Mouse (Mus musculus): ENCODE measurements around the gene Adarb1. TPM values are rescaled to one million over a fixed set of nuclear protein-coding genes. Genes with fewer than 3 reads are reported as not detected.

Gene Adarb1
- polyA plus RNA-seq, 1 experiment from 2014 or later, result 6.2 TPM

DNA sequence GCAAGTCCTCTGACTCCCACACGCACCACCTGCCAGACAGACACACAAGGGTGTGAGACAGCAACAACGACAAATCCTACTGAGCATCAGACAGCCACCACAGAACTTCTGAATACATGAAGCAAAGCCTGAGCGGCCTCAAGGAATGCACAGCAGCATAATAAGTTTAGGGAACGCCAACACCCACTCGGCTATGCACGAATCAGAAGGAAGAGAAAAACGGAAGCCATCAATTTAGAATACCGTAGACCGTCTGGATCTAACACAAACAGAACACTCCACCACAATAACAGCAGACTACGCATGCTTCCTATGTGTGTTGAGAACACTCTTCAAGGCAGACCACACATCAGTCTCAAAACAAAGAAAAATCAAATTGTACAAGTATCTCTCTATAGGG, 109.1 kb downstream of the Adarb1 start:
- Histone ChIP-seq H3K27me3 (ENCODE audit: control insufficient read depth, insufficient read depth, low read length) (no peaks in the 10 kb centered on the region), H3K4me2 (ENCODE audit: low read depth, low read length, severe bottlenecking) (no peak overlapping the region), H3K4me3 (ENCODE audit: low read depth, low read length) (no peak overlapping the region), H3K36me3 (ENCODE audit: control insufficient read depth, insufficient read depth, low read length) (no peaks in the 10 kb centered on the region), H3K9me3 (ENCODE audit: control insufficient read depth, low read length) (no peaks in the 10 kb centered on the region), H3K4me1 (replicated peaks; ENCODE audit: control insufficient read depth, insufficient read depth, low read length) (no peaks in the 10 kb centered on the region), H3K27ac (ENCODE audit: low read depth, low read length) (no peak overlapping the region), H3K9ac (ENCODE audit: low read length) (no peak overlapping the region)
- no peak for ATAC-seq (replicated peaks; ENCODE audit: low FRiP score)
- peak; percentile 44 for DNase-seq (ENCODE audit: low spot score)
- WGBS, result 86% methylated on average over 10 of the region's 10 CpGs

DNA sequence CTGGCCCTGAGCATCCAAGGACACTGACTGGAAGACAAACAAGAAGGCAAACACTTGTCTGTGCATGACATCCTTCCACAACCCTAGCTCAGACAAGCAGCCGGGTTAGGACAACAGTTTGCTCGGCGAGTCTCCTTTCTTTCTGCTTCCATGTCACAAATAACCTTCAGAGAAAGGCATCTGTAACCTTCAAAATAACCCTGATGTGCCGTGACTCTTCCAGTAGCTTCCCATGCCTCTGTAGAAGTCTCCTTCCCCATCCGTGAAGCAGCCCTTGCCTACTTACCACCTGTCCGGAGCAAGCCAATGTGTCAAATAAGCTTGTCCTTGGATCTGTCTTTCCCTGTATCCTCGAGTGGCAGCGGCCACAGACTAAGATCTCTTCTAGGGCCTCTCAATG, 112.3 kb downstream of the Adarb1 start:
- Histone ChIP-seq H3K9me3 (ENCODE audit: control insufficient read depth, low read length) (no peaks in the 10 kb centered on the region), H3K9ac (ENCODE audit: low read length) (no peak overlapping the region), H3K4me2 (ENCODE audit: low read depth, low read length, severe bottlenecking) (no peak overlapping the region), H3K4me3 (ENCODE audit: low read depth, low read length) (no peak overlapping the region), H3K4me1 (replicated peaks; ENCODE audit: control insufficient read depth, insufficient read depth, low read length) (no peaks in the 10 kb centered on the region), H3K27me3 (ENCODE audit: control insufficient read depth, insufficient read depth, low read length) (no peaks in the 10 kb centered on the region), H3K27ac (ENCODE audit: low read depth, low read length) (no peak overlapping the region), H3K36me3 (ENCODE audit: control insufficient read depth, insufficient read depth, low read length) (no peaks in the 10 kb centered on the region)
- ATAC-seq (replicated peaks; ENCODE audit: low FRiP score) (no peak), DNase-seq (ENCODE audit: low spot score) (peak; percentile 38)
- 81% methylated on average over 8 of the region's 8 CpGs for WGBS

DNA sequence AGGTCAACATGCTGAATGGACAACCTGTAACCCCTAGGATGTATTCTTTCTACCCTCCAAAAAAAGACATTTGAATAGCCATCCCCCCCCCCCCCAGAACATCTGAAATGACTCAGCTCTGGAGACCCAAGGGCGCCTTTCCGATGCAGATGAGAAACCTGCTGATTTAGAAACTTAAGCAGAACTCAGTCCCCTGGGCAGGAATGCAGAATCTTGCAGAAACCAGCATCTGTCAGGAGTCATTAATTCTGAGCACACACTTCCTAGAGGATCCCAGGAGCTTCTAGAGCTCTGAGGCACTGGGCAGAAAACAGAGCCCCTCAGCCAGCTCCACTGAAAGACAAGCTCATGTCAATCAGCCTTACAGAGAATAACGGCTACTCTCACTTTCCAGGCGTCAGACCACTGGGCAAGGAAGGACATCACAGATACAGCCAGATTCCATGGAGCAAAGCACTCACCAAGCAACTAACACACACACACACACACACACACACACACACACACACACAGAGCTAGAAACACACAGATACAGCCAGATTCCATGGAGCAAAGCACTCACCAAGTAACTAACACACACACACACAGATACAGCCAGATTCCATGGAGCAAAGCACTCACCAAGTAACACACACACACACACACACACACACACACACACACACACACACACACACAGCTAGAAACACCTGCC, 113.1 kb downstream of the Adarb1 start:
- Histone ChIP-seq H3K4me2 (ENCODE audit: low read depth, low read length, severe bottlenecking) (no peak overlapping the region), H3K27ac (ENCODE audit: low read depth, low read length) (no peak overlapping the region), H3K9me3 (ENCODE audit: control insufficient read depth, low read length) (no peaks in the 10 kb centered on the region), H3K4me1 (replicated peaks; ENCODE audit: control insufficient read depth, insufficient read depth, low read length) (no peaks in the 10 kb centered on the region), H3K4me3 (ENCODE audit: low read depth, low read length) (no peak overlapping the region), H3K9ac (ENCODE audit: low read length) (no peak overlapping the region), H3K27me3 (ENCODE audit: control insufficient read depth, insufficient read depth, low read length) (no peaks in the 10 kb centered on the region), H3K36me3 (ENCODE audit: control insufficient read depth, insufficient read depth, low read length) (no peaks in the 10 kb centered on the region)
- DNase-seq (ENCODE audit: low spot score), result peak; percentile 23
- 31% methylated on average over 4 of the region's 4 CpGs for WGBS
- no peak for ATAC-seq (replicated peaks; ENCODE audit: low FRiP score)

GRCm38 (mm10) chr10:77304362-77304761, 113.7 kb downstream of the Adarb1 start:
- ATAC-seq (replicated peaks; ENCODE audit: low FRiP score) (no peak), DNase-seq (ENCODE audit: low spot score) (peak; percentile 37)
- no peak overlapping the region for H3K27ac ChIP-seq (ENCODE audit: low read depth, low read length)
- 67% methylated on average over 3 of the region's 3 CpGs for WGBS
- no peak overlapping the region for H3K4me3 ChIP-seq (ENCODE audit: low read depth, low read length)
- no peak overlapping the region for H3K9ac ChIP-seq (ENCODE audit: low read length)
- H3K4me1 ChIP-seq (replicated peaks; ENCODE audit: control insufficient read depth, insufficient read depth, low read length), result no peaks in the 10 kb centered on the region
- no peak overlapping the region for H3K4me2 ChIP-seq (ENCODE audit: low read depth, low read length, severe bottlenecking)
- H3K27me3 ChIP-seq (ENCODE audit: control insufficient read depth, insufficient read depth, low read length), result no peaks in the 10 kb centered on the region
- H3K36me3 ChIP-seq (ENCODE audit: control insufficient read depth, insufficient read depth, low read length), result no peaks in the 10 kb centered on the region
- H3K9me3 ChIP-seq (ENCODE audit: control insufficient read depth, low read length), result no peaks in the 10 kb centered on the region

DNA sequence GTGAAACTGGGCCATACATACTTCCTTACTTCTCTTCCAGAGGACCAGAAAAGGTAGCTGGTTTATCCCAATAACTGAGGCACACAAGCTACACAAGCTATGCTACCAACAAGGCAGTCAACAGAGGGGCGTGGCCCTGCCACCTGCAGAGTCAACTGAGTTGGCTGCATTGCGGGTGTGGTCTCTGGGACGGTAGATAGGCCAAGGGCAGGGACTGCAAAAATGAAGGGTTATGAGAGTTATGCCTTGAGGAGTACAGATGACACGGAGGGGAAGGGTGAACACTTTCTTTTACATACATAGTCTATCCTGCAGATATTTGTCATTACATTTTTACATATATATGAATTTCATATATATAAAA, 117.2 kb downstream of the Adarb1 start:
- Histone ChIP-seq H3K27me3 (ENCODE audit: control insufficient read depth, insufficient read depth, low read length) (no peaks in the 10 kb centered on the region), H3K9ac (ENCODE audit: low read length) (no peak overlapping the region), H3K4me2 (ENCODE audit: low read depth, low read length, severe bottlenecking) (no peak overlapping the region), H3K4me3 (ENCODE audit: low read depth, low read length) (no peak overlapping the region), H3K36me3 (ENCODE audit: control insufficient read depth, insufficient read depth, low read length) (no peaks in the 10 kb centered on the region), H3K4me1 (replicated peaks; ENCODE audit: control insufficient read depth, insufficient read depth, low read length) (no peaks in the 10 kb centered on the region), H3K27ac (ENCODE audit: low read depth, low read length) (no peak overlapping the region), H3K9me3 (ENCODE audit: control insufficient read depth, low read length) (no peaks in the 10 kb centered on the region)
- ATAC-seq (replicated peaks; ENCODE audit: low FRiP score) (no peak), DNase-seq (ENCODE audit: low spot score) (peak; percentile 45)
- WGBS, result 88% methylated on average over 4 of the region's 4 CpGs

DNA sequence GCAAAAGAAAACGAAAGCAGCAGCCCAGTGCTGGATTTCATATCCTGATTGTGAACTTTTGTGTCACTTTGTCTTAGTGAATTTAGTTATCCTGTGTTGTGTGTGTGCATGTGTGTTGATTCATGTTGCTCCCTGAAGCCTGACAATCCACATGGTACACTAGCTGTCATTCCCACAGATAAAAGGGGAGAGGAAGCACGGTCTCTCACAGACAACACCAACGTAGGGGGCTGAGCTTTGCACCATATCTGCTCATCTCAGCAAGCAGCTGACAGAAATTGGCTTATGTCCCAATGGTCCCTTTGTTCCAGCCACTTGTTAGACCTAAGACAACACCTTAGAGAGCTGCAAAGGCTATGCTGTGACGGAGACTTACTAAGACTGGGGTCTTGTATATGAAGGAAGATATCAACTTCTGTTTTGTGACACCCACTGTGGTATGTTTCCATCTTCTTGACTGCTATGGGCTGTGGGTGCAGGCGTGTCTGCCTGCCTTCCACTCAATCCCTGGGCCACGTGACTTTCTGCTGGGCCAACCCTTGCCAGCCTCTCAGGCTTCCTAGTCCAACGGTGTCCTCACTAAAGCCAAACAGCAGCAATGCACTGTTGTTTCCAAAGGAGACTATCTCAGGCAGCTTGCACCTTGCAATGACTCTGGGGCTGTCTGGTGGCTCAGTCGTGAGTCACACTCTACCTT, 117.7 kb downstream of the Adarb1 start:
- Histone ChIP-seq H3K27ac (ENCODE audit: low read depth, low read length) (no peak overlapping the region), H3K36me3 (ENCODE audit: control insufficient read depth, insufficient read depth, low read length) (no peaks in the 10 kb centered on the region), H3K4me1 (replicated peaks; ENCODE audit: control insufficient read depth, insufficient read depth, low read length) (no peaks in the 10 kb centered on the region), H3K4me2 (ENCODE audit: low read depth, low read length, severe bottlenecking) (no peak overlapping the region), H3K27me3 (ENCODE audit: control insufficient read depth, insufficient read depth, low read length) (no peaks in the 10 kb centered on the region), H3K9me3 (ENCODE audit: control insufficient read depth, low read length) (no peaks in the 10 kb centered on the region), H3K4me3 (ENCODE audit: low read depth, low read length) (no peak overlapping the region), H3K9ac (ENCODE audit: low read length) (no peak overlapping the region)
- DNase-seq (ENCODE audit: low spot score), result peak; percentile 30
- WGBS, result 88% methylated on average over 8 of the region's 8 CpGs
- ATAC-seq (replicated peaks; ENCODE audit: low FRiP score), result no peak

DNA sequence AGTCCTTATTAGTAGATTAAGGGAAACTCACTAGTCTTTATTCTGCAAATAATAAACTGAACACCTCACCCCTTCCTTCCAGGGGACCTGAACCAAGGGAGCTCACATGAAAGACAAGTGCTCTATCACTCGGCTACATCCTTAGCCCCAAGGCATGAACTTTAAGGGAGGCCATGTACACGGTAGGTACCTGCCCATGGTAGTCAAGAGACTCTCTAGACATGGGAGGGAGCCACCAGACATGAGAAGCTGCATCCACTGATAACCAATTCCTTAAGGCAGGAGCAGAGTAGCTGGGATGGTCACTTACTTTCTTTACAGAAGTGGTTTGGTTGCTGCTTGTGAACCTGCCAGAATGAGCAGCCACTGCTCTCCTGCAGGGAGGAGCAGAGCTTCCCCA, 118.9 kb downstream of the Adarb1 start:
- Histone ChIP-seq H3K9ac (ENCODE audit: low read length) (no peak overlapping the region), H3K9me3 (ENCODE audit: control insufficient read depth, low read length) (no peaks in the 10 kb centered on the region), H3K4me3 (ENCODE audit: low read depth, low read length) (no peak overlapping the region), H3K27ac (ENCODE audit: low read depth, low read length) (no peak overlapping the region), H3K36me3 (ENCODE audit: control insufficient read depth, insufficient read depth, low read length) (no peaks in the 10 kb centered on the region), H3K27me3 (ENCODE audit: control insufficient read depth, insufficient read depth, low read length) (no peaks in the 10 kb centered on the region), H3K4me2 (ENCODE audit: low read depth, low read length, severe bottlenecking) (no peak overlapping the region), H3K4me1 (replicated peaks; ENCODE audit: control insufficient read depth, insufficient read depth, low read length) (no peaks in the 10 kb centered on the region)
- 87% methylated on average over 2 of the region's 2 CpGs for WGBS
- ATAC-seq (replicated peaks; ENCODE audit: low FRiP score), result no peak
- peak; percentile 7 for DNase-seq (ENCODE audit: low spot score)

DNA sequence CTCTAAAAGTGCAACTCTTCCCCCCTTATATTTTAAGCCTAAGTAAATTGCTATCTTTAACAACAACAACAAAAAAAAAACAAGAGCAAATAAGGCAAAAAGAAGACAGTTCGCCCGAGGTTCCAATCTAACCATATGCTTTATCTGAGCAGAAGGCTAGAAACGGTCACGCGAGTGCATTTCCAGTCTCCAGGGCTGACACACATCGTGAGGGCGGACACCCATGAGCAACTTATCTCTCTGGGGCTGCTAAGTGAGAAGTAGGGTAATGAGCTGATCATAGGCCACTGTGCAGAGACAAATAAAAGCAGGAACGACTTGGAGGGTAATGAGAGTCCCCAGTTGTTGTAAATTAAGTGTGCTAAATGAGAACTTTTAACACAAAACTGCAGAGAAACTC, 119.4 kb downstream of the Adarb1 start:
- ATAC-seq (replicated peaks; ENCODE audit: low FRiP score) (no peak), DNase-seq (ENCODE audit: low spot score) (peak; percentile 4)
- no peaks in the 10 kb centered on the region for H3K4me1 ChIP-seq (replicated peaks; ENCODE audit: control insufficient read depth, insufficient read depth, low read length)
- H3K4me3 ChIP-seq (ENCODE audit: low read depth, low read length), result no peak overlapping the region
- no peak overlapping the region for H3K27ac ChIP-seq (ENCODE audit: low read depth, low read length)
- WGBS, result 88% methylated on average over 8 of the region's 8 CpGs
- H3K36me3 ChIP-seq (ENCODE audit: control insufficient read depth, insufficient read depth, low read length), result no peaks in the 10 kb centered on the region
- no peaks in the 10 kb centered on the region for H3K9me3 ChIP-seq (ENCODE audit: control insufficient read depth, low read length)
- H3K4me2 ChIP-seq (ENCODE audit: low read depth, low read length, severe bottlenecking), result no peak overlapping the region
- no peaks in the 10 kb centered on the region for H3K27me3 ChIP-seq (ENCODE audit: control insufficient read depth, insufficient read depth, low read length)
- no peak overlapping the region for H3K9ac ChIP-seq (ENCODE audit: low read length)

- no peak overlapping the region for H3K4me3 ChIP-seq (ENCODE audit: low read depth, low read length)
Observed at GRCm38 (mm10) chr10:77294691-77295090, 123.4 kb downstream of the Adarb1 start.

More at GRCm38 (mm10) chr10:77294691-77295090, 123.4 kb downstream of the Adarb1 start:
- 93% methylated on average over 12 of the region's 12 CpGs for WGBS
- H3K9ac ChIP-seq (ENCODE audit: low read length), result no peak overlapping the region
- H3K36me3 ChIP-seq (ENCODE audit: control insufficient read depth, insufficient read depth, low read length), result no peaks in the 10 kb centered on the region
- ATAC-seq (replicated peaks; ENCODE audit: low FRiP score), result no peak
- no peak overlapping the region for H3K4me2 ChIP-seq (ENCODE audit: low read depth, low read length, severe bottlenecking)
- DNase-seq (ENCODE audit: low spot score), result no peak
- H3K4me1 ChIP-seq (replicated peaks; ENCODE audit: control insufficient read depth, insufficient read depth, low read length), result no peaks in the 10 kb centered on the region
- no peaks in the 10 kb centered on the region for H3K9me3 ChIP-seq (ENCODE audit: control insufficient read depth, low read length)
- no peak overlapping the region for H3K27ac ChIP-seq (ENCODE audit: low read depth, low read length)
- no peaks in the 10 kb centered on the region for H3K27me3 ChIP-seq (ENCODE audit: control insufficient read depth, insufficient read depth, low read length)
